Mouse (Mus musculus) C3H10T1/2 (cell line): ENCODE data around the gene Pnma3. TPM values are rescaled to one million over a fixed set of nuclear protein-coding genes. Genes with fewer than 3 reads are reported as not detected.

Source experiments
- polyA plus RNA-seq, 2 experiments: library from polyadenylated mRNA; unstranded; fragments of >200 nt; fragmentation: generic; extraction: Trizol; gene quantifications; one replicate each; pipeline ENCODE4 v1.2.1; 2012; ENCODE audit warnings: missing spikeins in 2 of 2

Pnma3 gene
- not detected for polyA plus RNA-seq

GRCm38 (mm10) chrX:73064415-73064793, at the start of gene Pnma3:
Pnma3 (plus strand) TSS chrX:73064787.

GRCm38 (mm10) chrX:73037003-73037402, 27.6 kb upstream of the Pnma3 start, which contains the start of gene Pnma5:
Pnma5 (minus strand) TSS chrX:73037103.

GRCm38 (mm10) chrX:73082267-73083055, 17.9 kb downstream of the Pnma3 start, which contains the start of gene Xlr4a:
Xlr4a (minus strand) TSS chrX:73082478.

GRCm38 (mm10) chrX:73096941-73097508, 32.4 kb downstream of the Pnma3 start, which contains the start of gene Xlr3a:
Xlr3a (minus strand) TSS chrX:73097095.

GRCm38 (mm10) chrX:73116747-73117146, 52.2 kb downstream of the Pnma3 start, which contains the start of gene Gm14685:
Gm14685 (plus strand) TSS chrX:73117047.

Other genes with a start within 250 kb of the Pnma3 start
- gene Gabrq, start 239.6 kb upstream of the Pnma3 start, polyA plus RNA-seq: not detected
- 10 to 100 TPM in 1 of 2 experiments, 1 to 10 TPM in 1; 2.9 to 35.3 TPM for gene Cetn2, start 146.4 kb upstream of the Pnma3 start, polyA plus RNA-seq
- 10 to 100 TPM; 13.5 to 36.9 TPM for gene Nsdhl, start 146.2 kb upstream of the Pnma3 start, polyA plus RNA-seq
- under 1 TPM in 1 of 2 experiments, not detected in 1; 0.04 TPM for gene Zfp185, start 77.4 kb upstream of the Pnma3 start, polyA plus RNA-seq
- under 1 TPM; 0.05 to 0.25 TPM for gene Pnma5, start 27.7 kb upstream of the Pnma3 start, polyA plus RNA-seq
- not detected for gene Xlr4a, start 17.7 kb downstream of the Pnma3 start, polyA plus RNA-seq
- gene Xlr3a, start 32.3 kb downstream of the Pnma3 start, polyA plus RNA-seq: under 1 TPM; 0.08 to 0.30 TPM
- not detected for gene Gm14685, start 52.3 kb downstream of the Pnma3 start, polyA plus RNA-seq
- gene Xlr5b, start 84.0 kb downstream of the Pnma3 start, polyA plus RNA-seq: not detected
- not detected for gene DXBay18, start 84.7 kb downstream of the Pnma3 start, polyA plus RNA-seq
- gene Spin2d, start 112.2 kb downstream of the Pnma3 start, polyA plus RNA-seq: not detected
- not detected for gene Xlr3b, start 127.4 kb downstream of the Pnma3 start, polyA plus RNA-seq
- not detected for gene Xlr4b, start 149.5 kb downstream of the Pnma3 start, polyA plus RNA-seq
- gene F8a, start 163.5 kb downstream of the Pnma3 start, polyA plus RNA-seq: 1 to 10 TPM; 5.0 to 6.2 TPM
- gene Xlr4c, start 178.3 kb downstream of the Pnma3 start, polyA plus RNA-seq: not detected
- under 1 TPM; 0.04 TPM for gene Xlr3c, start 200.6 kb downstream of the Pnma3 start, polyA plus RNA-seq
- not detected for gene Xlr5a, start 228.2 kb downstream of the Pnma3 start, polyA plus RNA-seq
- gene Xlr5c, start 228.2 kb downstream of the Pnma3 start, polyA plus RNA-seq: not detected